Mouse (Mus musculus): ENCODE data around the gene Gpr31b. TPM values are rescaled to one million over a fixed set of nuclear protein-coding genes. Genes with fewer than 3 reads are reported as not detected.
"Not testable (repeated sequence)": the region's sequence is repeated elsewhere in the genome, so short reads cannot be mapped to it uniquely, and the experiment has no call there.

Gene Gpr31b
- polyA plus RNA-seq (2012; rRNA removed), result 0.11 and 0.22 TPM in 2 replicates

DNA sequence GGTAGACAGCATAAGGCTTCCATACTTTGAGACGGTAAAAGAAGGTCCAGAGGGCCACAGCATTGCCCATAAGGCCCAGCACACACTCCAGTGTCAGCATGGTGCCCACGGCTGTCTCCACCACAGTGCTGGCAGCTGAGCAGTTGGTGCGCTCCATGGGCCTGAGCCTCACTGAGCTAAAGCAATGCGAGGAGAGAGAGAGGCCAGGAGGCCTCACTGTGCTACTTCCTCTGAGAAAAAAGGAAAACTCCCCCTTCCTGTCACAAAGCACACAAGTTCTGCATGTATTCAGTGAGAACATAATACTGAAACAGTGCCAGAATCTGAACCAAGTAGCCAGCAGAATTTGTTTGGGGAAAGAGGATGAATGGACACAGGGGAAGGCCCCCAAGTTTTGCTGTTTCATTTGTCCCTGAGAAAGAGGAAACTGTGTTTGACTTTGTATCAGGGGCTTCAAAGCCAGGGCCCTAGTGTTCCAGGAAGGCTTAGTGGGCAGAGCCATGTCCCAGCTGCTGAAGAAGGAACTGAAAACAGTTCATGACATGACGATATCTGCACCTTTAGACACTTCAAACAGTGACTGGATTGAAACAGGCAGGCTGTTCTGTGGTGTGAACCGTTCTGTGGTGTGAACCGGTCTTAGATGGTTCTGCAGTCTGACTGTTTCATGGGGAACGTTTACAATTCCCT, at the start of gene Gpr31b:
Gpr31b (minus strand) TSS at position 173 of the 690 bp plus-strand sequence.
- H3K4me1 ChIP-seq (ENCODE audit: control insufficient read depth, insufficient read depth, low read length); H3K27me3 ChIP-seq (replicated peaks; ENCODE audit: control insufficient read depth, insufficient read depth, low read length); H3K27ac ChIP-seq (ENCODE audit: insufficient read depth, low read depth, low read length); H3K36me3 ChIP-seq (ENCODE audit: control insufficient read depth, insufficient read depth, low read length); H3K4me3 ChIP-seq (ENCODE audit: insufficient read depth, low read depth, low read length); DNase-seq: not testable (repeated sequence)
- WGBS, result 58% methylated on average over 2 of the region's 8 CpGs

DNA sequence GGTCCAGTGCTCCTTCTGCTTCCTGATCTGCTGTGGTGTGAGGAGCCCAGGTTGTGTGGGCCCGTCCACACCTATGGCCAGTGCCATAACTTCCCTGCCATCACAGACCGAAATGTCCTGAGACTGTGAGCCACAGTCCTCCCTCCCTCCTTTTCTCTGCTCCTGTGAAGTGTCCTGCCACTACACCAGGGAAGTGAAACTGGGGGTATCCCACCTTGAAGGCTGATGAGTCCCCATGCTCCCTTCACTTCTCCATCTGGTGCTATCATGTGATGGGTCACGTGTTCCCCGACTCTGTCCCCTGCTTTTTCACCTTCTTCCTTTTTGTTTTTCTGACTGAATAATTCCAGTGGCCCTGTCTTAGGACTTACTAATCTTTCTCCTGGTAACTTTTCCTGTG, 40.9 kb upstream of the Gpr31b start:
- H3K4me3 ChIP-seq (ENCODE audit: insufficient read depth, low read depth, low read length); H3K36me3 ChIP-seq (ENCODE audit: control insufficient read depth, insufficient read depth, low read length); H3K27ac ChIP-seq (ENCODE audit: insufficient read depth, low read depth, low read length); DNase-seq; H3K27me3 ChIP-seq (replicated peaks; ENCODE audit: control insufficient read depth, insufficient read depth, low read length); H3K4me1 ChIP-seq (ENCODE audit: control insufficient read depth, insufficient read depth, low read length): not testable (repeated sequence)
- 83% methylated on average over 3 of the region's 4 CpGs for WGBS

GRCm38 (mm10) chr17:13092100-13092764, 40.1 kb upstream of the Gpr31b start:
- not testable (repeated sequence) for H3K36me3 ChIP-seq (ENCODE audit: control insufficient read depth, insufficient read depth, low read length); DNase-seq; H3K27ac ChIP-seq (ENCODE audit: insufficient read depth, low read depth, low read length); H3K4me1 ChIP-seq (ENCODE audit: control insufficient read depth, insufficient read depth, low read length); H3K27me3 ChIP-seq (replicated peaks; ENCODE audit: control insufficient read depth, insufficient read depth, low read length); H3K4me3 ChIP-seq (ENCODE audit: insufficient read depth, low read depth, low read length)
- WGBS, result 46% methylated on average over 8 of the region's 8 CpGs

DNA sequence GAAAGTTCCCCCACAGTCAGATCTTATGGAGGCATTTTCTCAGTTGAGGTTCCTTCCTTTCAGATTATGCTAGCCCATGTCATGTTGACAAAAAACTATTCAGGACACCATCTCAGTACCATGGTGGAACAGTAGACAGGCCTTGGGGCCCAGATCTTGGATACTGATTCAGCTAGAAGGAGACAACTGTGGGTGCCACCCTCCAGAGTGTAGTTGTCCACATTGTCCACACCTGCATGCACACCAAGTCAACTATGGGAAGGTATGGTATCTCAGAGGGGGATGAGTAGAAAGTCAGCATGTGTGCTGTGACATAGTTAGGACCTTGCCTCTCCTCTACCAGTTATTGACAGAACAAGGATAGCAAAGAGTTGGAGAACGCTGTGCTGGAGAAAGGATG, 39.4 kb upstream of the Gpr31b start:
- not testable (repeated sequence) for H3K36me3 ChIP-seq (ENCODE audit: control insufficient read depth, insufficient read depth, low read length); H3K4me3 ChIP-seq (ENCODE audit: insufficient read depth, low read depth, low read length); DNase-seq; H3K4me1 ChIP-seq (ENCODE audit: control insufficient read depth, insufficient read depth, low read length); H3K27ac ChIP-seq (ENCODE audit: insufficient read depth, low read depth, low read length); H3K27me3 ChIP-seq (replicated peaks; ENCODE audit: control insufficient read depth, insufficient read depth, low read length)
- WGBS, result 90% methylated on average over 1 of the region's 1 CpGs

DNA sequence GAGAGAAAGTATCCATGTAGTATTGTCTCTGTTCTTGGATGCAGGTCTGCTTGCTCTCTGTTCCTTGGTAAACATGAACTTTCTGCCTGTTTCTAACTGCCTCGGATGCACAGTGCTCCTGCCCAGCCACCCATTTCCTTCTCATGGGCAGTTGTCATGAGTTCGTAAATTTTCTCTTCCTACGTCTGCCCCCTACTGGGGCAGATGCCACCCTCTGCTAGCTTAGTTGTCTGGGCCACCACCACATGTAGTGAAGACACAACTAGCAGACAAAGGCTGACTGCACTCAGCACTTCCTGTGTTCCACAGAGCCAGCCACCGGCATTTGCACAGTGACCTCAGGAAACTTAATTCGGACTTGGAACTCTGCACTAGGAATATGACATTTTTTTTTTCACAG, 17.1 kb upstream of the Gpr31b start:
- not testable (repeated sequence) for H3K27me3 ChIP-seq (replicated peaks; ENCODE audit: control insufficient read depth, insufficient read depth, low read length); H3K27ac ChIP-seq (ENCODE audit: insufficient read depth, low read depth, low read length); DNase-seq; H3K4me1 ChIP-seq (ENCODE audit: control insufficient read depth, insufficient read depth, low read length); H3K36me3 ChIP-seq (ENCODE audit: control insufficient read depth, insufficient read depth, low read length); H3K4me3 ChIP-seq (ENCODE audit: insufficient read depth, low read depth, low read length)
- WGBS, result 24% methylated on average over 4 of the region's 5 CpGs

DNA sequence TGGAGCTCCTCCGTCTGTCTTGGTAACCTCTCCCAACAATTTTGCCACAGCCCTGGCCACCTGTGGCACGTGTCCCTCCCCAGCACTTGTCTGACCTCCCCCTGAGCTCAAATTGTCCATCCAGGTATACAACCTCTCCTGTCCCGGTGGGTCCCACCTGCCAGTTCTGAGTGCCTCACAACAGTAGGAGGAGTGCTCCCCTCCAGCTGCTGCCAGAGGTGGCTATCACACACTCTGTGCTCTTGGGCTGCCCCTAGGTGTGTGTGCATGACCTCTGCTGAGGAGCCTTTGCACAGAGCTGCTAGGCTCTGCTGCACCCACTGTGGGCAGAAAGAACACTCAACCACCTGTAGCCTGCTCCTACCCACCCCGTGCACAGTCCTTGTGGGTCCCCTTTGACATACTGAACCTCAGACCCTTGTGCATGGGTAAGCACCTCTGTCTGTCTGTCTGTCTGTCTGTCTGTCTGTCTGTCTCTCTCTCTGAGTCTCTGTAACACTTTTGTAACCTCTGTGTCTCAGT, 15.8 kb upstream of the Gpr31b start:
- H3K36me3 ChIP-seq (ENCODE audit: control insufficient read depth, insufficient read depth, low read length); H3K27me3 ChIP-seq (replicated peaks; ENCODE audit: control insufficient read depth, insufficient read depth, low read length); H3K27ac ChIP-seq (ENCODE audit: insufficient read depth, low read depth, low read length); H3K4me3 ChIP-seq (ENCODE audit: insufficient read depth, low read depth, low read length); H3K4me1 ChIP-seq (ENCODE audit: control insufficient read depth, insufficient read depth, low read length); DNase-seq: not testable (repeated sequence)
- 76% methylated on average over 1 of the region's 4 CpGs for WGBS

DNA sequence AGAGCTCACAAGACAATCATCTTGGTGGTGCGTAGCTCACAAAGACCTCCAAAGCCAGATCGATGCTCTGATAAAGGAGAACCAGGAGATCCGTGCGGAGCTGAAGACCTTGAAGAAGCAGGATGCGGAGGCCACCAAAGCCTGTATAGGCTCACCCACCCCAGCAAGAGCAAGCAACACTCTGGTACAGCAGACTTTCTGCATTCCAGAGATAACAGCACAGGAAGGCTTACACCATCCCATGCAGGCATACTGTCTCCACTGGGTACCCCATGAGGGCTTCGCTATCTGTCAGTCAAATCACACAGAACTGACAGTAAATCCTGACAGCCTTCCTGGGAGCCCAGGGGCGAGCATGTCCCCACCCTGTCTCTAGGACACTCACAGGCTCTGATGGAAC, 10.8 kb upstream of the Gpr31b start:
- not testable (repeated sequence) for H3K4me1 ChIP-seq (ENCODE audit: control insufficient read depth, insufficient read depth, low read length); H3K36me3 ChIP-seq (ENCODE audit: control insufficient read depth, insufficient read depth, low read length); H3K4me3 ChIP-seq (ENCODE audit: insufficient read depth, low read depth, low read length); DNase-seq; H3K27ac ChIP-seq (ENCODE audit: insufficient read depth, low read depth, low read length); H3K27me3 ChIP-seq (replicated peaks; ENCODE audit: control insufficient read depth, insufficient read depth, low read length)
- 91% methylated on average over 7 of the region's 7 CpGs for WGBS

GRCm38 (mm10) chr17:13060804-13061203, 8.7 kb upstream of the Gpr31b start, which contains the start of gene Tcp10b:
Tcp10b (plus strand) TSS chr17:13061104.
- not testable (repeated sequence) for H3K27ac ChIP-seq (ENCODE audit: insufficient read depth, low read depth, low read length); H3K36me3 ChIP-seq (ENCODE audit: control insufficient read depth, insufficient read depth, low read length); H3K4me3 ChIP-seq (ENCODE audit: insufficient read depth, low read depth, low read length); DNase-seq; H3K27me3 ChIP-seq (replicated peaks; ENCODE audit: control insufficient read depth, insufficient read depth, low read length); H3K4me1 ChIP-seq (ENCODE audit: control insufficient read depth, insufficient read depth, low read length)
- 92% methylated on average over 4 of the region's 4 CpGs for WGBS

Data from kidney, adult 2 months (tissue).